Mouse (Mus musculus) stomach, embryonic 16.5 days (tissue): ENCODE results near the gene Vmn1r236. TPM values are rescaled to one million over a fixed set of nuclear protein-coding genes. Genes with fewer than 3 reads are reported as not detected.

ENCODE experiments used
- ATAC-seq: fragments of 200-750 bp; cut with Nextera tagmentation; 2 replicates; pipeline ENCODE4 v1.8.0; 2017; ENCODE audit warnings: moderate number of reproducible peaks, moderate TSS enrichment; ENCODE audit not compliant: insufficient read depth, low FRiP score
- H3K27ac ChIP-seq: fragments of 300-500 bp; sonication (generic); 2 replicates; pipeline ENCODE4 v1.5.1; 2014; ENCODE audit warnings: low read length
- H3K27me3 ChIP-seq: fragments of 300-500 bp; sonication (generic); 2 replicates; pipeline ENCODE4 v1.6.1; 2014; ENCODE audit warnings: low read length, control low read depth, mixed read lengths; ENCODE audit not compliant: control insufficient read depth, insufficient read depth
- H3K36me3 ChIP-seq: fragments of 300-500 bp; sonication (generic); 2 replicates; pipeline ENCODE4 v1.6.1; 2014; ENCODE audit warnings: low read length; ENCODE audit not compliant: control insufficient read depth, insufficient read depth
- H3K4me1 ChIP-seq: fragments of 300-500 bp; sonication (generic); 2 replicates; pipeline ENCODE4 v1.6.1; 2014; ENCODE audit warnings: low read length, control low read depth, mixed read lengths; ENCODE audit not compliant: control insufficient read depth, insufficient read depth
- H3K4me2 ChIP-seq: fragments of 300-500 bp; sonication (generic); 2 replicates; pipeline ENCODE4 v1.6.1; 2014; ENCODE audit warnings: low read depth, low read length, mixed read lengths
- H3K4me3 ChIP-seq: fragments of 300-500 bp; sonication (generic); replicated peaks from 2 replicates; pipeline ENCODE4 v1.5.1; 2014; ENCODE audit warnings: mild to moderate bottlenecking, low read length
- H3K9ac ChIP-seq: fragments of 300-500 bp; sonication (generic); 2 replicates; pipeline ENCODE4 v1.6.1; 2014; ENCODE audit warnings: low read length
- H3K9me3 ChIP-seq: fragments of 300-500 bp; sonication (generic); replicated peaks from 2 replicates; pipeline ENCODE4 v1.6.1; 2016; ENCODE audit warnings: low read length, control low read depth; ENCODE audit not compliant: control insufficient read depth
- WGBS: fragments of 180-500 bp; shearing (Covaris S2); extraction: QIAGEN DNeasy Blood & Tissue Kit; methylation state at CpG from one replicate; pipeline ENCODE4 v1.1.7; 2014; 5-methylcytosine and 5-hydroxymethylcytosine counted together
- microRNA-seq: library from miRNA; unstranded; fragments of <30 nt; microRNA quantifications from one replicate; pipeline ENCODE4, GENCODE M21; 2016
- polyA plus RNA-seq: library from polyadenylated mRNA; unstranded; fragments of >200 nt; fragmentation: Nextera tagmentation; extraction: Ambion mirVana; gene quantifications from 2 replicates; pipeline ENCODE4 v1.2.1, GENCODE M21; 2015

Gene Vmn1r236
- polyA plus RNA-seq: not detected in 2 replicates

GRCm38 (mm10) chr17:21282642-21283041 is at the start of gene Vmn1r236:
Vmn1r236 (plus strand) TSS chr17:21282942.
- H3K4me3 ChIP-seq: no peak within 1 kb of the TSS
- no peaks in the 10 kb centered on the region for H3K36me3 ChIP-seq
- H3K27me3 ChIP-seq: no peaks in the 10 kb centered on the region
- no peak within 1 kb of the TSS for H3K4me2 ChIP-seq
- WGBS: 73% methylated on average over 3 of the region's 3 CpGs
- no peaks in the 10 kb centered on the region for H3K9me3 ChIP-seq
- no peak within 1 kb of the TSS for H3K27ac ChIP-seq
- no peaks in the 10 kb centered on the region for H3K4me1 ChIP-seq
- H3K9ac ChIP-seq: no peak within 1 kb of the TSS
- no peak for ATAC-seq

- H3K9me3 ChIP-seq: no peaks in the 10 kb centered on the region
- H3K36me3 ChIP-seq: no peaks in the 10 kb centered on the region
- H3K27ac ChIP-seq: no peak within 1 kb of the TSS
Observed at GRCm38 (mm10) chr17:21256111-21256510, 26.6 kb upstream of the Vmn1r236 start, which contains the start of gene Vmn1r235. Vmn1r235 (plus strand) TSS chr17:21256411.

GRCm38 (mm10) chr17:21272103-21272502 is 10.6 kb upstream of the Vmn1r236 start:
- no peak for ATAC-seq

More at GRCm38 (mm10) chr17:21256111-21256510, 26.6 kb upstream of the Vmn1r236 start, which contains the start of gene Vmn1r235:
- H3K4me2 ChIP-seq: no peak within 1 kb of the TSS
- no peaks in the 10 kb centered on the region for H3K27me3 ChIP-seq
- H3K4me1 ChIP-seq: no peaks in the 10 kb centered on the region
- H3K9ac ChIP-seq: no peak within 1 kb of the TSS
- ATAC-seq: no peak
- no peak within 1 kb of the TSS for H3K4me3 ChIP-seq

GRCm38 (mm10) chr17:21284395-21284794 is 1.7 kb downstream of the Vmn1r236 start:
- no peaks in the 10 kb centered on the region for H3K4me1 ChIP-seq
- no peaks in the 10 kb centered on the region for H3K9me3 ChIP-seq
- ATAC-seq: no peak
- no peak overlapping the region for H3K9ac ChIP-seq
- H3K27me3 ChIP-seq: no peaks in the 10 kb centered on the region
- H3K4me2 ChIP-seq: no peak overlapping the region
- H3K36me3 ChIP-seq: no peaks in the 10 kb centered on the region
- no peak overlapping the region for H3K4me3 ChIP-seq
- no peak overlapping the region for H3K27ac ChIP-seq

More at GRCm38 (mm10) chr17:21272103-21272502, 10.6 kb upstream of the Vmn1r236 start:
- Histone ChIP-seq H3K4me3 (no peak overlapping the region), H3K4me2 (no peak overlapping the region), H3K27ac (no peak overlapping the region), H3K4me1 (no peaks in the 10 kb centered on the region), H3K9ac (no peak overlapping the region), H3K27me3 (no peaks in the 10 kb centered on the region), H3K36me3 (no peaks in the 10 kb centered on the region), H3K9me3 (no peaks in the 10 kb centered on the region)
- WGBS: 12% methylated on average over 4 of the region's 4 CpGs

- H3K27ac ChIP-seq: no peak overlapping the region
Observed at GRCm38 (mm10) chr17:21289695-21290094, 7.0 kb downstream of the Vmn1r236 start.

GRCm38 (mm10) chr17:21311565-21311964 is 28.8 kb downstream of the Vmn1r236 start, which contains the start of gene Vmn1r237:
Vmn1r237 (plus strand) TSS chr17:21311865.
- Histone ChIP-seq H3K4me3 (no peak within 1 kb of the TSS), H3K4me2 (no peak within 1 kb of the TSS), H3K9ac (no peak within 1 kb of the TSS), H3K4me1 (no peaks in the 10 kb centered on the region), H3K27me3 (no peaks in the 10 kb centered on the region), H3K27ac (no peak within 1 kb of the TSS), H3K9me3 (no peaks in the 10 kb centered on the region), H3K36me3 (no peaks in the 10 kb centered on the region)
- no peak for ATAC-seq

More at GRCm38 (mm10) chr17:21289695-21290094, 7.0 kb downstream of the Vmn1r236 start:
- H3K9ac ChIP-seq: no peak overlapping the region
- no peaks in the 10 kb centered on the region for H3K36me3 ChIP-seq
- no peaks in the 10 kb centered on the region for H3K9me3 ChIP-seq
- H3K4me3 ChIP-seq: no peak overlapping the region
- no peaks in the 10 kb centered on the region for H3K27me3 ChIP-seq
- no peaks in the 10 kb centered on the region for H3K4me1 ChIP-seq
- ATAC-seq: no peak
- H3K4me2 ChIP-seq: no peak overlapping the region

Small RNA genes within 50 kb of the gene (microRNA-seq; reads per million reads assigned to microRNA genes)
- gene Gm26384: not detected

Other genes starting within 250 kb of the Vmn1r236 start
- not detected in 2 replicates for gene Vmn1r234, start 56.9 kb upstream of the Vmn1r236 start, polyA plus RNA-seq
- gene Vmn1r235, start 26.5 kb upstream of the Vmn1r236 start, polyA plus RNA-seq: not detected in 2 replicates
- not detected in 2 replicates for gene Vmn1r237, start 28.9 kb downstream of the Vmn1r236 start, polyA plus RNA-seq
- 3.4 and 3.6 TPM in 2 replicates for gene Zfp677, start 100.8 kb downstream of the Vmn1r236 start, polyA plus RNA-seq
- gene Zfp54, start 140.3 kb downstream of the Vmn1r236 start, polyA plus RNA-seq: 7.1 and 8.2 TPM in 2 replicates
- gene Zfp51, start 167.4 kb downstream of the Vmn1r236 start, polyA plus RNA-seq: 14.5 and 16.8 TPM in 2 replicates
- 13.8 and 14.3 TPM in 2 replicates for gene Zfp53, start 206.1 kb downstream of the Vmn1r236 start, polyA plus RNA-seq